Mouse (Mus musculus) A20 (cell line): ENCODE results near the gene Ttpal.
A peak's percentile ranks its signal among the peaks of the same experiment; 100 is the strongest.

Experiments used
- DNase-seq: peaks from one replicate; pipeline ENCODE4 v3.0.0-alpha.2; 2011; ENCODE audit warnings: low read depth, low spot score

Ttpal gene

DNA sequence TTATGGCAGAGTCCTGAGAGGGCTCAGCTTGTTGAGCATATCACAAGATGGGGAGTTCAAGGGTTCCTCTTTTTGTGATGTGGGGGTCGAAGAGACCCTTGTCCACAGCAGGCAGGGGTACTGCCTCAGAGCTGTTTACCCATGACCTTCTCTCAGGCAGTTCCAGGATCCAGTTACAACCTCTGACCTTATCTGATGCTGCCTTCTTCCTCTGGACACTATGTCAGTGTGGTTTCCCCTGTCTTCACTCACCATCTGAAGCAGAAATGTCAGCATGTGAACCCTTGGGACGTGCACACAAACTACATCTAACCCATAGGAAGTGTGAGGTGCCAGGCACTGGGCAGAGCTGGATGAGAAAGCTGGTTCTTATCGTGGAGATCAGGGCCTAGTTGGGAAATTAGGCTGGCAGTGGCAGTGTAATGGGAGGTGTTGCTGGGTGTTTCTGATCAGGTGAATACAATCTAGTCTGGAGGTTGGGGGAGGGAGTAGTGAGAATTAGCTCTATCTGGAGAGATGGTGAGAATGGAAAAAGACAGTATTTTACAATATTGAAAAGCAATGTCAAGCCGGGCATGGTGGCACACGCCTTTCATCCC, 58.1 kb downstream of the Ttpal start:
- DNase-seq, result peak; percentile 51

- DNase-seq, result no peak
Observed at GRCm38 (mm10) chr2:163661371-163661850, 59.3 kb downstream of the Ttpal start.

- DNase-seq, result peak; percentile 87
Observed at GRCm38 (mm10) chr2:163662076-163662475, 60.0 kb downstream of the Ttpal start.

- peak; percentile 97 for DNase-seq
Observed at GRCm38 (mm10) chr2:163662698-163663221, 60.6 kb downstream of the Ttpal start.

DNA sequence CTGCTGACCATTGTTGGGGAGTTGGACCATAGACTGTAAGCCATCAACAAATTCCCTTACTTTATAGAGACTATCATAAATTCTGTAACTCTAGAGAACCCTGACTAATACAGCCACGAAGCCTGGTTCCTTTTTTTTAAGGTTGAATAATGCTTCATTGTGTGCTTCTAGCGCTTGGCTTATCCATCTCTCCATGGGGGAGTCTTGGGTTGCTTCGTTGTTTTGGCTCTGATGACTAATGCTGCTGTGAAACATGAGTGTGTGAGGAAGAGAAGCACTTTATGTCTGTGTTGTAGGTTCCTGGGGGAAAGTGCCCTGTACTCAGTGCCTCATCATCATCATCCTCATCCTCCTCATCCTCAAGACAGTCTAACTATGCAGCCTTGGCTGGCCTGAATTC, 61.8 kb downstream of the Ttpal start:
- no peak for DNase-seq

DNA sequence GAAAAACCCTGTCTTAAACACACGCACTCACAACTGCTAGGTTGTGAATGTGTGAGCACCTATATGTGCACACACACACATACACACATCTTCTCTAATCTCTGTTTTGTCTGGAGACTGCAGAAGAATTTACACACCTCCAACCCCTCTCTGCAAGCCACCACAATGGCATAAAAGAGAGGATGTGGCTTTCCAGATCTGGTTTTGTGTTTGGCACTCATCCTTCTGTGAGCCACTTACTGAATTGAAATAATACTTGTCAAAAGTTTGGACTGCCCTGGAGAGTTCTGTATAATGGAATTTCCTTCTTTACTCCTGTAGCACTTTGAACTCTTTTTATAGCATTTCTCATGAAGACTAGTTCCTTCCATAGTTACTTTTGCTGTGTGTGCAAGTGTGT, 64.9 kb downstream of the Ttpal start:
- DNase-seq, result no peak
